Mouse (Mus musculus) activated CD4-positive, CD25-positive, alpha-beta regulatory T cell, adult 9 weeks (primary cell): ENCODE data around the gene Ubn2. TPM values are rescaled to one million over a fixed set of nuclear protein-coding genes. Genes with fewer than 3 reads are reported as not detected.

Source experiments
- polyA plus RNA-seq: library from polyadenylated mRNA; unstranded; fragments of 100-300 nt; shearing (Covaris generic); gene quantifications from one replicate; pipeline ENCODE4 v1.2.1, GENCODE M21; 2017

Ubn2 gene
- 11.9 TPM for polyA plus RNA-seq

GRCm38 (mm10) chr6:38433261-38434033 lies at the start of gene Ubn2:
Ubn2 (plus strand) TSS chr6:38433950.

DNA sequence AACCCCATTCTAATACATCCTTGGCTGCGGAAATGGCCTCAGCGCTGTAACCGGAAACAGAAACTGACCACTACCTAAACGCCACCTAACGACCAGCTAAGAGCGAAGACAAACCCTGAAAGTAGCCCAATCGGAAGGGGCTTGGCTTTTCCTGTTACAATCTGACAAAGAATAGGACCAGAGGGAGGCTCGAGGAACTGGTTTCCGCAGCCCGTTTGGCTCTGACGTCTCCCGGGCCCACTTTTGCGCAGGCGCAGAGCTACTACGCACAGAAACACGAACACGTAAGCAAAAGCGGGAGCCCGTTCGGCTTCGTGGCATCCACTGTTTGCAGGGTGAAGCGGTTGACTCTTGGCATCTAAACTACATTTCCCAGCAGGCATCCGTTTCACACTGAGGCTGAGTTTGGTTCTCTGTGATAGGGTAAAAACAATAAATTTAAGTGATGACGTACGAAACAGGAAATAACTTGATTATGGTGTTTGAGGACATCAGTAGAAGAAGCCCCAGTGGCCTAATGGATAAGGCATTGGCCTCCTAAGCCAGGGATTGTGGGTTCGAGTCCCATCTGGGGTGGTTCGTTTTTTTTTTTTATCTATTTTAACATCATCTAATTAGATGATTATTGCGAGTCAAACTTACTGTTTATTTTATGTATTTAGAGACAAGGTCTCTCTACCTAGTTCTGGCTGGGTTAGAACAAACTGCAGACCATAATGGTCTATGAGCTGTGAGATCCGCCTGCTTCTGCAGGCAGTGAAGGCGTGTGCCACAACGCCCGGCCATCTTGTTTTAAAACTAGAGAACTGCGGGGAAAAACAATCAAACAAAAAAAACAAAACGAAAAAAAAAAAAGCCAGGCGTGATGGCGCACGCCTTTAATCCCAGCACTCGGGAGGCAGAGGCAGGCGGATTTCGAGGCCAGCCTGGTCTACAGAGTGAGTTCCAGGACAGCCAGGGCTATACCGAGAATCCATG lies 100.0 kb downstream of the Ubn2 start, which contains the start of gene Fmc1:
TSS of gene Fmc1 (plus strand) at position 75 of the 978 bp plus-strand sequence.

DNA sequence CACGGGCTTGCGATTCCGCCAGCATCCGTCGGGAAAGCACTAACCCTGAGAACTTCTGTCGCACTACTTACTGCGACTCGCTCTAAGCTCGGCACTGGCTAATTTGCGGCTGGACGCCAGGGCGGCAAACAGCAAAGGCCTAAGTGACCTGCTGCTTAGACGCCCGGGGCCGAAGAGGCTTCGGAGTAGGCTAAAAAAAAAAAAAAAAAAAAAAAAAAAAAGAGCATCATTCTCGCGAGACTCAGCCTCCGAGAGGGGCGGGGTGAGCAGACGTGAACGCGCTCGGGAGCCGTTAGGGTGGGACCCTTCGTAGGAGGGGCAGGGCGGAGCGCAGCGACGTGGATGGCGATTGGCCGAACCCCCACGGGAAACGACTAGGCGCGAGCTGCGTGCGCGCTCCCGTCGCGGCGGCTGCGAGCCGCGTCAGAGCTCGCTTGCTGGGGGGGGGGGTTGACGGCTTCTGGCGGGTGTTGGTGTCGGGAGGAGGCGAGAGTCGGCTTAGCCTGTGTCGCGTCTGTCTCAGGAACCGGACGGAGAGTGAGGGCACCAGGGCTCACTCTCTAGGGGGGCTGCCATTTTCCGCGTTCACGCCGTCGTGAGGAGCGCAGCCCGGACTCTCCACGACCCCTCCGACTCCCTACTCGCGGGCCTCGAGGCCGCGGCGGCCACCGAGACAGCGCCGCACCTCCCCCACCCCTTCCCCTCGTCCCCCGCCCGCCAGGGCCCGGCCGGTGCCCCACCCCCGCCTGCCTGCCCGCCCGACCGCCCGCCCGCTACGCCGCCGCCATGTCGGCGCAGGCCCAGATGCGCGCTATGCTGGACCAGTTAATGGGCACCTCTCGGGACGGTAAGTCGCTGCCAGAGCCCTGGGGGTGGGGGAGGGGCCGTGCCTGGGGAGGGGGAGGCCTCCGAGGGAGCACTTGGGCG lies 117.6 kb downstream of the Ubn2 start, which contains the start of gene Luc7l2:
TSS of gene Luc7l2 (plus strand) at position 273 of the 927 bp plus-strand sequence.

Other genes with a start within 250 kb of the Ubn2 start
- not detected for gene D630045J12Rik, start 179.9 kb upstream of the Ubn2 start, polyA plus RNA-seq
- gene Zc3hav1l, start 134.7 kb upstream of the Ubn2 start, polyA plus RNA-seq = 0.57 TPM
- gene Zc3hav1, start 79.3 kb upstream of the Ubn2 start, polyA plus RNA-seq = 129 TPM
- gene Ttc26, start 52.5 kb upstream of the Ubn2 start, polyA plus RNA-seq = 0.26 TPM
- 48.4 TPM for gene Fmc1, start 99.6 kb downstream of the Ubn2 start, polyA plus RNA-seq
- gene Luc7l2, start 117.4 kb downstream of the Ubn2 start, polyA plus RNA-seq = 31.1 TPM
- not detected for gene Klrg2, start 203.3 kb downstream of the Ubn2 start, polyA plus RNA-seq
- 0.38 TPM for gene Clec2l, start 229.1 kb downstream of the Ubn2 start, polyA plus RNA-seq